Mouse (Mus musculus): ENCODE data around the gene Hpse2. TPM values are rescaled to one million over a fixed set of nuclear protein-coding genes. Genes with fewer than 3 reads are reported as not detected.
A peak's percentile ranks its signal among the peaks of the same experiment; 100 is the strongest.

Gene Hpse2
- polyA plus RNA-seq, 1 experiment = 0.36 TPM

- Histone ChIP-seq H3K27ac (ENCODE audit: control insufficient read depth, insufficient read depth, low read length) (no peak overlapping the region), H3K36me3 (ENCODE audit: control insufficient read depth, insufficient read depth, low read length) (no peaks in the 10 kb centered on the region), H3K4me1 (replicated peaks; ENCODE audit: control insufficient read depth, insufficient read depth, low read length) (no peaks in the 10 kb centered on the region), H3K27me3 (ENCODE audit: control insufficient read depth, insufficient read depth, low read length) (no peaks in the 10 kb centered on the region), H3K4me3 (ENCODE audit: control insufficient read depth, insufficient read depth, low read length) (no peak overlapping the region)
- DNase-seq = no peak
- WGBS = 77% methylated on average over 5 of the region's 5 CpGs
- TF ChIP-seq POLR2A (IDR thresholded peaks at IDR 0.05; ENCODE audit: control insufficient read depth, extremely low read depth, insufficient read depth, low read length, poor library complexity) = no peak
- TF ChIP-seq CTCF (IDR thresholded peaks at IDR 0.05; ENCODE audit: borderline replicate concordance, control insufficient read depth, extremely low read depth, insufficient read depth, low read length, poor library complexity) = no peak
Observed at GRCm38 (mm10) chr19:42810140-42810539, 578.0 kb downstream of the Hpse2 start.

GRCm38 (mm10) chr19:42809491-42809890 lies 578.7 kb downstream of the Hpse2 start:
- no peak overlapping the region for H3K27ac ChIP-seq (ENCODE audit: control insufficient read depth, insufficient read depth, low read length)
- no peak for DNase-seq
- 93% methylated on average over 10 of the region's 10 CpGs for WGBS
- H3K27me3 ChIP-seq (ENCODE audit: control insufficient read depth, insufficient read depth, low read length) = no peaks in the 10 kb centered on the region
- no peak overlapping the region for H3K4me3 ChIP-seq (ENCODE audit: control insufficient read depth, insufficient read depth, low read length)
- H3K36me3 ChIP-seq (ENCODE audit: control insufficient read depth, insufficient read depth, low read length) = no peaks in the 10 kb centered on the region
- TF ChIP-seq POLR2A (IDR thresholded peaks at IDR 0.05; ENCODE audit: control insufficient read depth, extremely low read depth, insufficient read depth, low read length, poor library complexity) = no peak
- TF ChIP-seq CTCF (IDR thresholded peaks at IDR 0.05; ENCODE audit: borderline replicate concordance, control insufficient read depth, extremely low read depth, insufficient read depth, low read length, poor library complexity) = no peak
- no peaks in the 10 kb centered on the region for H3K4me1 ChIP-seq (replicated peaks; ENCODE audit: control insufficient read depth, insufficient read depth, low read length)

DNA sequence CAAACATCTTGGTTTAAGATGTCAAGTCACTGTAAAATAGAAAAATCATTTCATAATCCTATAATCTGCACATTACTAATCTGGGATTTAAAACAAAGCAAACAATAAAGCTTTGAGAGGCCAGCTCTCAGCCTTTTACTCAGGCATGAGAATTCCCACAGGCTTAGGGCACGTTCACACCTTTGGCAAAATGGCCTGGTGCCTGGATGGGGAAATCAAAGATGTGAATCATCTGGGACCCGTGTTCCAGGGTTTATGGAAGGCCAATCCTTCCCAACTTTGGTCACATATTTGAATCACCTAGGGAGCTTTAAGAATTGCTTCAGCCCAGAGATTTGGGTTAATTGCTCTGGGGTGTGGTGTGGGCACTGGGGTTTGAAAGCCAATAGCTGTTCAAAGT lies 590.3 kb downstream of the Hpse2 start:
- TF ChIP-seq CTCF (IDR thresholded peaks at IDR 0.05; ENCODE audit: borderline replicate concordance, control insufficient read depth, extremely low read depth, insufficient read depth, low read length, poor library complexity) (no peak), POLR2A (IDR thresholded peaks at IDR 0.05; ENCODE audit: control insufficient read depth, extremely low read depth, insufficient read depth, low read length, poor library complexity) (no peak)
- no peak overlapping the region for H3K4me3 ChIP-seq (ENCODE audit: control insufficient read depth, insufficient read depth, low read length)
- H3K27me3 ChIP-seq (ENCODE audit: control insufficient read depth, insufficient read depth, low read length) = no peaks in the 10 kb centered on the region; the same call in 1 of the 2 replicates
- H3K36me3 ChIP-seq (ENCODE audit: control insufficient read depth, insufficient read depth, low read length) = no peaks in the 10 kb centered on the region
- DNase-seq = no peak
- no peak overlapping the region for H3K27ac ChIP-seq (ENCODE audit: control insufficient read depth, insufficient read depth, low read length)
- no peaks in the 10 kb centered on the region for H3K4me1 ChIP-seq (replicated peaks; ENCODE audit: control insufficient read depth, insufficient read depth, low read length)
- 82% methylated on average over 2 of the region's 2 CpGs for WGBS

DNA sequence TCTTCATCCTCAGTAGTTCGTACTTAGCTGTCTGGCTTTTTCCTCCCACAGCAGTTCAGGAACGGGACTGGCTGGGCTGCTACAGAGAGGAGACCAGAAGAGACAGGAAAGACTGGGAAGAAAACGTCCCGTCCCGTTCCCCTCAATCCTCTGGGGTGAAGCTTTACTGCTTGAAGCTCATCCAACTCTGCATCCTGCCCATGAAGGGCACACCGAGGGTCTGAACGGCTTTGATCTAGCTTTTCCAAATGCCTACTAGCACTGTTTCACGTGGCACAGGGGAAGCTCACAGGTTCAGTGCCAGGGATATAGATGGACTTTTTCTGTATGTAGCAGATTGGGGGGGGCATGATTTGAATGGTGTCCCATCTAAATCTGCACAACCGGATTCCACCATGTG lies 592.4 kb downstream of the Hpse2 start:
- no peak for DNase-seq
- TF ChIP-seq CTCF (IDR thresholded peaks at IDR 0.05; ENCODE audit: borderline replicate concordance, control insufficient read depth, extremely low read depth, insufficient read depth, low read length, poor library complexity) (no peak), POLR2A (IDR thresholded peaks at IDR 0.05; ENCODE audit: control insufficient read depth, extremely low read depth, insufficient read depth, low read length, poor library complexity) (no peak)
- Histone ChIP-seq H3K36me3 (ENCODE audit: control insufficient read depth, insufficient read depth, low read length) (no peaks in the 10 kb centered on the region), H3K27me3 (ENCODE audit: control insufficient read depth, insufficient read depth, low read length) (no peaks in the 10 kb centered on the region; the same call in 1 of the 2 replicates), H3K4me3 (ENCODE audit: control insufficient read depth, insufficient read depth, low read length) (no peak overlapping the region), H3K27ac (ENCODE audit: control insufficient read depth, insufficient read depth, low read length) (no peak overlapping the region), H3K4me1 (replicated peaks; ENCODE audit: control insufficient read depth, insufficient read depth, low read length) (no peaks in the 10 kb centered on the region)
- 54% methylated on average over 9 of the region's 9 CpGs for WGBS

- whole genome bisulfite sequencing = 4% methylated on average over 31 of the region's 31 CpGs
- no peak for TF ChIP-seq POLR2A (IDR thresholded peaks at IDR 0.05; ENCODE audit: control insufficient read depth, extremely low read depth, insufficient read depth, low read length, poor library complexity)
- peak; percentile 59; the same call in 1 of the 2 replicates for TF ChIP-seq CTCF (IDR thresholded peaks at IDR 0.05; ENCODE audit: borderline replicate concordance, control insufficient read depth, extremely low read depth, insufficient read depth, low read length, poor library complexity)
- peak; percentile 82 for DNase-seq
- Histone ChIP-seq H3K4me3 (ENCODE audit: control insufficient read depth, insufficient read depth, low read length) (no peak overlapping the region), H3K4me1 (replicated peaks; ENCODE audit: control insufficient read depth, insufficient read depth, low read length) (no peaks in the 10 kb centered on the region), H3K27me3 (ENCODE audit: control insufficient read depth, insufficient read depth, low read length) (no peaks in the 10 kb centered on the region; the same call in 1 of the 2 replicates), H3K36me3 (ENCODE audit: control insufficient read depth, insufficient read depth, low read length) (no peaks in the 10 kb centered on the region), H3K27ac (ENCODE audit: control insufficient read depth, insufficient read depth, low read length) (no peak overlapping the region)
Observed at GRCm38 (mm10) chr19:42794914-42795613, 593.1 kb downstream of the Hpse2 start.

GRCm38 (mm10) chr19:42788311-42788710 lies 599.8 kb downstream of the Hpse2 start:
- Histone ChIP-seq H3K4me1 (replicated peaks; ENCODE audit: control insufficient read depth, insufficient read depth, low read length) (no peaks in the 10 kb centered on the region), H3K4me3 (ENCODE audit: control insufficient read depth, insufficient read depth, low read length) (no peak overlapping the region), H3K36me3 (ENCODE audit: control insufficient read depth, insufficient read depth, low read length) (no peaks in the 10 kb centered on the region), H3K27ac (ENCODE audit: control insufficient read depth, insufficient read depth, low read length) (no peak overlapping the region), H3K27me3 (ENCODE audit: control insufficient read depth, insufficient read depth, low read length) (no peaks in the 10 kb centered on the region)
- DNase-seq = no peak
- TF ChIP-seq CTCF (IDR thresholded peaks at IDR 0.05; ENCODE audit: borderline replicate concordance, control insufficient read depth, extremely low read depth, insufficient read depth, low read length, poor library complexity) (no peak), POLR2A (IDR thresholded peaks at IDR 0.05; ENCODE audit: control insufficient read depth, extremely low read depth, insufficient read depth, low read length, poor library complexity) (no peak)
- 55% methylated on average over 5 of the region's 5 CpGs for WGBS

Measured in thymus, adult 2 months (tissue).